Mouse (Mus musculus) embryonic facial prominence, embryonic 13.5 days (tissue): ENCODE measurements around the gene Ablim1. TPM values are rescaled to one million over a fixed set of nuclear protein-coding genes. Genes with fewer than 3 reads are reported as not detected.
A peak's percentile ranks its signal among the peaks of the same experiment; 100 is the strongest.

Source experiments
- ATAC-seq: fragments of 200-750 bp; cut with Nextera tagmentation; 2 replicates; pipeline ENCODE4 v1.8.0; 2017; ENCODE audit warnings: low read depth; ENCODE audit not compliant: insufficient number of reproducible peaks, insufficient read depth, low FRiP score, low TSS enrichment
- H3K27ac ChIP-seq: fragments of 300-500 bp; sonication (generic); 2 replicates; pipeline ENCODE4 v1.5.1; 2015; ENCODE audit warnings: moderate library complexity, mild to moderate bottlenecking, inconsistent platforms
- H3K27me3 ChIP-seq: fragments of 300-500 bp; sonication (generic); 2 replicates; pipeline ENCODE4 v1.6.1; 2015; ENCODE audit warnings: mild to moderate bottlenecking, inconsistent platforms
- H3K36me3 ChIP-seq: fragments of 300-500 bp; sonication (generic); 2 replicates; pipeline ENCODE4 v1.6.1; 2015; ENCODE audit warnings: mild to moderate bottlenecking, inconsistent platforms
- H3K4me1 ChIP-seq: fragments of 300-500 bp; sonication (generic); 2 replicates; pipeline ENCODE4 v1.6.1; 2015; ENCODE audit warnings: inconsistent platforms
- H3K4me2 ChIP-seq: fragments of 300-500 bp; sonication (generic); 2 replicates; pipeline ENCODE4 v1.6.1; 2015; ENCODE audit warnings: moderate library complexity, mild to moderate bottlenecking, inconsistent platforms
- H3K4me3 ChIP-seq: fragments of 300-500 bp; sonication (generic); 2 replicates; pipeline ENCODE4 v1.5.1; 2015; ENCODE audit warnings: mild to moderate bottlenecking, inconsistent platforms
- H3K9ac ChIP-seq: fragments of 300-500 bp; sonication (generic); 2 replicates; pipeline ENCODE4 v1.6.1; 2015; ENCODE audit warnings: mild to moderate bottlenecking, inconsistent platforms
- H3K9me3 ChIP-seq: fragments of 300-500 bp; sonication (generic); 2 replicates; pipeline ENCODE4 v1.6.1; 2016; ENCODE audit warnings: inconsistent platforms
- WGBS: fragments of 180-500 bp; shearing (Covaris S2); methylation state at CpG from one replicate; pipeline ENCODE4 v1.1.7; 2015; ENCODE audit warnings: mixed read lengths; 5-methylcytosine and 5-hydroxymethylcytosine counted together
- polyA plus RNA-seq: library from polyadenylated mRNA; unstranded; fragments of >200 nt; fragmentation: Nextera tagmentation; extraction: Ambion mirVana; gene quantifications from 2 replicates; pipeline ENCODE4 v1.2.1, GENCODE M21; 2015

Gene Ablim1
- polyA plus RNA-seq, 1 experiment from 2014 or later = 33.3 TPM

DNA sequence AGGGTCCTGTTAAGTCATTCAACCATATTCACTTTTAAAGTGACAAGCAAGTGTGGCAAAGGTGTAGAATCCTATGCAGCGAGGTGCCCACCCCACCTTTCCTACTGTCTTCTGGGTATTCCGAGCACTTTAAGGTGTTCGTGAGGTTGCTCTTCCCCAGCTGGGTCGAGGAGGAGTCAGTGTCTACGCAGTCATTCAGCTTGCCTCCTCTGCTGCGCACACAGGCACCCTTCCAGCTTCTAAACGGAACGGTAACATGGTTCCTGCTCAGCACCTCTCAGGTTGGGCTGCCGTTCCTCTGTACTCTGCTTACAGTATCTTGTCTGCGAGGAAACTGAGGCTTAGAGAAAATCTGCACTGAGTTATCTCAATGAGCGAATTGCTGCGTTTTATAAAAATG is 40.4 kb downstream of the Ablim1 start:
- no peak overlapping the region for H3K9ac ChIP-seq
- no peak overlapping the region for H3K27ac ChIP-seq
- ATAC-seq = no peak
- peak overlapping the region; percentile 10; the same call in 1 of the 2 replicates for H3K4me3 ChIP-seq
- WGBS = 38% methylated on average over 12 of the region's 12 CpGs
- H3K27me3 ChIP-seq = no peaks in the 10 kb centered on the region
- H3K9me3 ChIP-seq = no peaks in the 10 kb centered on the region
- H3K4me2 ChIP-seq = peak overlapping the region; percentile 46
- peaks cover 50% of the 10 kb centered on the region for H3K4me1 ChIP-seq
- H3K36me3 ChIP-seq = no peaks in the 10 kb centered on the region

DNA sequence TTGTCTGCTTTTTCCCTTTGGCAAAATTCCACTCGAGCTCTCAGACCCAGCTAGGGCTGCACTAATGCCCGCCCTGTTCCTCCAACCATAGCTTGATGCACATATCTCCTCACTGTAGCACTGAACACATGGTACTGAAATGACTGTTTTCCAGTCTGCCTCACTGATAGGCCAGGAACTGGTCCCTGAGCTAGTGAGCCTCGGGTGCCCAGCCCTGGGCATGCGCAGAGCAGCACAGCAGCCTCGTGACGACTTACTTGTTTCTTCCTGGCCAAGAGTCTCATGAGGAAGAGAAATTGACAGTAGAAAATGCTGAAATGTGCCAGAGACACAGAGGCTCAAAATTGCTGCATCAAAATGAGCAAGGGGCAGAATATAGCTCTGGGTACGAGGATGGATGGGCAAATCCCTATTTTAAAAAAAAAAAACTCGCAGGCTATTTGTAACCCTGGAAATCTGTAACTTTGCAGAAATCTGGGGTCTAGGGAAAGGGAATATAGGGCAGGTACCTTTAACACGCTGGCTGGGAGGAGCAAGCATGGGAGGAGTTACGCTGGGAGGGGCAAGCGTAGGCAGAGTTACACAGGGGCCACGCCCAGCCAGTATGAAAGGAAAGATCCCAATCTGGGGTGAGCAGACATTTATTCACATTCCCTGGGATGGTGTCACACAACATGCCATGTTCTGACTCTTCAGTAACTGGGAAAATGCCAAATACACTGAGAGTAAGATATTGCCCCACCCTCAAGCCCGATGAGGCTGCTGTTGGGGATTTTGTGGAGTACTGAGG is 41.7 kb downstream of the Ablim1 start:
- H3K9ac ChIP-seq = 0 out of 2 replicates have a peak overlapping the region, but pooled peaks have one; percentile 27
- H3K4me3 ChIP-seq = peak overlapping the region; percentile 14; the same call in 1 of the 2 replicates
- peaks cover 50% of the 10 kb centered on the region for H3K4me1 ChIP-seq
- 32% methylated on average over 13 of the region's 13 CpGs for WGBS
- no peaks in the 10 kb centered on the region for H3K27me3 ChIP-seq
- peak overlapping the region; percentile 48 for H3K4me2 ChIP-seq
- ATAC-seq = 0 out of 2 replicates have a peak, but pooled peaks have one; percentile 54
- H3K36me3 ChIP-seq = no peaks in the 10 kb centered on the region
- H3K27ac ChIP-seq = peak overlapping the region; percentile 83
- H3K9me3 ChIP-seq = no peaks in the 10 kb centered on the region

GRCm38 (mm10) chr19:57271757-57272156 is 43.0 kb downstream of the Ablim1 start:
- ATAC-seq = no peak
- 78% methylated on average over 16 of the region's 16 CpGs for WGBS
- H3K4me2 ChIP-seq = no peak overlapping the region
- peaks cover 47% of the 10 kb centered on the region for H3K4me1 ChIP-seq
- no peaks in the 10 kb centered on the region for H3K36me3 ChIP-seq
- no peak overlapping the region for H3K4me3 ChIP-seq
- no peaks in the 10 kb centered on the region for H3K9me3 ChIP-seq
- H3K9ac ChIP-seq = no peak overlapping the region
- peak overlapping the region; percentile 64 for H3K27ac ChIP-seq
- H3K27me3 ChIP-seq = no peaks in the 10 kb centered on the region

DNA sequence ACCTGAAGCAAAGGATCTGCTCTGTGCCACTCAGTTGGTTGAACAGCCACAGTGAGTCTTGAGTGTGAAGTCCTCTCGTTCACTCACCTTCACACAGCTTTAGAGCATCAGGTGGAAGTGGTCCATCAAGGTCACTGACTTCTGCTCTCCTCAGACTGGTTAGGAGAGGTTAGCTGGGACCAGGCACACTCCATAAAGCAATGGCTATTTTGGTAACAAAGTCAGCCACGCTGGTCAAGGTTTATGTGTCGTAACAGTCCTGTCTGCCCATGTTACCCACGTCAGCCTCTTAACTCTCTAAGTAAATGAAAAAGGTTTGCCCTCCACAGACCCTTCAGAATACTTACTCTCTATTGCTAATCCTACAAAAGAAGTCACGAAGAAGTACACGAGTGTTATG is 44.0 kb downstream of the Ablim1 start:
- Histone ChIP-seq H3K4me3 (no peak overlapping the region), H3K4me2 (no peak overlapping the region), H3K9me3 (no peaks in the 10 kb centered on the region), H3K27ac (no peak overlapping the region), H3K27me3 (no peaks in the 10 kb centered on the region), H3K4me1 (peaks cover 46% of the 10 kb centered on the region), H3K9ac (no peak overlapping the region), H3K36me3 (no peaks in the 10 kb centered on the region)
- no peak for ATAC-seq
- 88% methylated on average over 6 of the region's 6 CpGs for WGBS

GRCm38 (mm10) chr19:57269791-57270190 is 44.9 kb downstream of the Ablim1 start:
- Histone ChIP-seq H3K4me2 (no peak overlapping the region), H3K36me3 (no peaks in the 10 kb centered on the region), H3K27me3 (no peaks in the 10 kb centered on the region), H3K4me1 (peaks cover 36% of the 10 kb centered on the region), H3K9ac (no peak overlapping the region), H3K4me3 (no peak overlapping the region), H3K27ac (no peak overlapping the region), H3K9me3 (no peaks in the 10 kb centered on the region)
- ATAC-seq = no peak
- WGBS = 74% methylated on average over 6 of the region's 6 CpGs

DNA sequence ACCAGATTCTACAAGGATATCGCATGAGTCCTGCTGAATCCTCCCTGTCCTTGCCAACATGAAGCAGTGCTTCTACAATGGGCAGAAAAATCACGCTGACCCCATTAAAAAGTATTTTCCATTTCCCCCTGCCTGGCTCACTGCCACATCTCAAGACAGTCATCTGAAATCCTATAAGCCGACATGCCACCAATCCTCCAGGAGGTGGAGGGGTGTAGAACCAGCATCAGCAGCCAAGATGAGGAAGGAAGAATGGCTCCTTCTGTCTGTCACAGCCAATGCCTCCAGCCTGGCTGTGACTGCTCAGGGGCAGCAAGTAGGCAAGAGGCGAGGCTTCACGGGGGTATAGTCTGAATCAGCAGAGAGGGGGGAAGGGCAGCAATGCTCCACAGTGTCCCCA is 47.2 kb downstream of the Ablim1 start:
- H3K4me3 ChIP-seq = no peak overlapping the region
- no peaks in the 10 kb centered on the region for H3K36me3 ChIP-seq
- no peak overlapping the region for H3K27ac ChIP-seq
- 57% methylated on average over 5 of the region's 5 CpGs for WGBS
- peaks cover 14% of the 10 kb centered on the region for H3K4me1 ChIP-seq
- H3K27me3 ChIP-seq = no peaks in the 10 kb centered on the region
- no peaks in the 10 kb centered on the region for H3K9me3 ChIP-seq
- H3K4me2 ChIP-seq = no peak overlapping the region
- no peak overlapping the region for H3K9ac ChIP-seq
- ATAC-seq = no peak

- Histone ChIP-seq H3K36me3 (no peaks in the 10 kb centered on the region), H3K4me3 (no peak overlapping the region), H3K4me1 (peaks cover 4% of the 10 kb centered on the region; the same call in 1 of the 2 replicates), H3K27ac (no peak overlapping the region), H3K27me3 (no peaks in the 10 kb centered on the region), H3K4me2 (no peak overlapping the region), H3K9ac (no peak overlapping the region), H3K9me3 (no peaks in the 10 kb centered on the region)
- no peak for ATAC-seq
- 83% methylated on average over 10 of the region's 10 CpGs for WGBS
Measured at GRCm38 (mm10) chr19:57266374-57267085, 48.2 kb downstream of the Ablim1 start.

DNA sequence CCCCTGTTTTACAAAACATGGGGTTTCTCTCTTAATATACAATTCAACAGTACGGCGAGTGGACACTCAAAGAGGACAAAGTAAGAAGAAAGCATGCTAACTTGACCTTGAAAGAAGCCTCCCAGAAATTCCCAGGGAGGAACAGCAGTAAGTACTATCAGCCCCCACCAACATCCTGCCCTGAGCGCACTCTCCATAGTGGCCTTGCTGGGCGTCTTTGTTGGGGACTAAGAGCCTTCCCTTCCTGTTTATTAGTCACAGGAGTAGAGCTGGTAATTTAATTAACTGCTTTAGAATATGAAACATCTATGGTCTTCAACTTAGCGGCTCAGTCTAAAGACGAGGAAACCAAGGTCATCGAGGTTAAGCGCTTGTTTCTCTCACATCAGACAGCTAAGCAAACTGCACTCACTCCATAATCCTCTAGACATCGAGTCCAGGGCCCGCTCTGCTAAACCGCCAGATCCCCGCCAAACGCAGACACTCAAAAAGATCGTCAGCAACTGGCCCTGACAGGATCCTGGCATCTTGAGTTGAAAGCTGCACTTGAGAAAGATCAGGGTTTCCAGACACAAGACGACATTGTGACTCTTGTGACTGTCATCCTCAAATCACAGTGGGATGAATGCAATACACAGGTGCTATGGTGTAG is 50.3 kb downstream of the Ablim1 start:
- no peak overlapping the region for H3K9ac ChIP-seq
- no peaks in the 10 kb centered on the region for H3K27me3 ChIP-seq
- WGBS = 47% methylated on average over 15 of the region's 15 CpGs
- peaks cover 4% of the 10 kb centered on the region; the same call in 1 of the 2 replicates for H3K4me1 ChIP-seq
- no peak overlapping the region for H3K4me2 ChIP-seq
- no peak for ATAC-seq
- no peaks in the 10 kb centered on the region for H3K9me3 ChIP-seq
- no peak overlapping the region for H3K27ac ChIP-seq
- H3K4me3 ChIP-seq = no peak overlapping the region
- no peaks in the 10 kb centered on the region for H3K36me3 ChIP-seq

- Histone ChIP-seq H3K9me3 (no peaks in the 10 kb centered on the region), H3K27me3 (no peaks in the 10 kb centered on the region), H3K4me2 (no peak overlapping the region), H3K36me3 (no peaks in the 10 kb centered on the region), H3K4me3 (no peak overlapping the region), H3K9ac (no peak overlapping the region), H3K27ac (no peak overlapping the region), H3K4me1 (no peaks in the 10 kb centered on the region)
- 82% methylated on average over 12 of the region's 12 CpGs for WGBS
- ATAC-seq = no peak
Measured at GRCm38 (mm10) chr19:57257801-57258200, 56.9 kb downstream of the Ablim1 start.

DNA sequence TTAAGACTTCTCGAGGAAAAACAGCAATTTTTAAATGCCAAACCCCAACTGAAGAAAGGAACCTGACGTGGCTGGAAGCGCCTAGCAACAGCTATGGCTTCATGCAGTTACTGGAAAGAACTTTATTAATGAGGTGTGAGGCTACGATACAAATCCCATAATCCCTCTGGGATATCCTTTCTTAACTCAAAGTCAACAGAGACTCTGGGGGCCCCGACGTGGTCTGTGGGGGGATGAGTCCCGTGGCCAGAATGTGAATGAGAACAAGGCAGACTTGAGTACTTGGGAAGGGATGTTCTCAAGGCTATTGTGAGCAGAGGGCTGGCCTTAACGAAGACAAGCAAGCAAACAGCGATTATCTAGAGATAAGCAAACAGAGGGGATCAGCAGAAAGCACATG is 58.1 kb downstream of the Ablim1 start:
- H3K27ac ChIP-seq = no peak overlapping the region
- 73% methylated on average over 9 of the region's 9 CpGs for WGBS

GRCm38 (mm10) chr19:57255157-57255556 is 59.6 kb downstream of the Ablim1 start:
- no peaks in the 10 kb centered on the region for H3K27me3 ChIP-seq
- no peak overlapping the region for H3K4me2 ChIP-seq
- H3K4me1 ChIP-seq = 0 out of 2 replicates have a peak, but pooled peaks cover 6% of the 10 kb centered on the region
- no peak overlapping the region for H3K27ac ChIP-seq
- no peak overlapping the region for H3K9ac ChIP-seq
- H3K36me3 ChIP-seq = no peaks in the 10 kb centered on the region
- WGBS = 70% methylated on average over 8 of the region's 8 CpGs
- H3K4me3 ChIP-seq = no peak overlapping the region
- no peak for ATAC-seq
- H3K9me3 ChIP-seq = no peaks in the 10 kb centered on the region

More for the DNA sequence above, 58.1 kb downstream of the Ablim1 start:
- H3K9ac ChIP-seq = no peak overlapping the region
- no peaks in the 10 kb centered on the region for H3K9me3 ChIP-seq
- no peaks in the 10 kb centered on the region for H3K36me3 ChIP-seq
- H3K4me2 ChIP-seq = no peak overlapping the region
- ATAC-seq = no peak
- no peaks in the 10 kb centered on the region for H3K27me3 ChIP-seq
- no peak overlapping the region for H3K4me3 ChIP-seq
- 0 out of 2 replicates have a peak, but pooled peaks cover 6% of the 10 kb centered on the region for H3K4me1 ChIP-seq
